Mouse (Mus musculus) forebrain, postnatal 0 days (tissue): Measurements from ENCODE around the gene H2afv. TPM values are rescaled to one million over a fixed set of nuclear protein-coding genes. Genes with fewer than 3 reads are reported as not detected.
"Not testable (repeated sequence)": the region's sequence is repeated elsewhere in the genome, so short reads cannot be mapped to it uniquely, and the experiment has no call there.

Experiments
- ATAC-seq: fragments of 200-750 bp; cut with Nextera tagmentation; 2 replicates; pipeline ENCODE4 v1.8.0; 2017; ENCODE audit warnings: mild to moderate bottlenecking, moderate library complexity
- DNase-seq: peaks from one replicate; pipeline ENCODE4 v3.0.0-alpha.2; 2015
- H3K27ac ChIP-seq: fragments of 300-500 bp; sonication (generic); 2 replicates; pipeline ENCODE4 v1.5.1; 2014; ENCODE audit warnings: low read depth, mild to moderate bottlenecking, antibody characterized with exemption, low read length, moderate library complexity, mixed read lengths
- H3K27me3 ChIP-seq: fragments of 300-500 bp; sonication (generic); 2 replicates; pipeline ENCODE4 v1.6.1; 2014; ENCODE audit warnings: mild to moderate bottlenecking, low read length, mixed read lengths; ENCODE audit not compliant: insufficient read depth
- H3K36me3 ChIP-seq: fragments of 300-500 bp; sonication (generic); 2 replicates; pipeline ENCODE4 v1.6.1; 2014; ENCODE audit warnings: mild to moderate bottlenecking, moderate library complexity; ENCODE audit not compliant: insufficient read depth
- H3K4me1 ChIP-seq: fragments of 300-500 bp; sonication (generic); 2 replicates; pipeline ENCODE4 v1.6.1; 2014; ENCODE audit warnings: antibody characterized with exemption; ENCODE audit not compliant: insufficient read depth
- H3K4me2 ChIP-seq: fragments of 300-500 bp; sonication (generic); 2 replicates; pipeline ENCODE4 v1.6.1; 2014; ENCODE audit warnings: low read depth, mild to moderate bottlenecking, moderate library complexity
- H3K4me3 ChIP-seq: fragments of 300-500 bp; sonication (generic); 2 replicates; pipeline ENCODE4 v1.5.1; 2014; ENCODE audit warnings: low read depth, low read length, mixed read lengths
- H3K9ac ChIP-seq: fragments of 300-500 bp; sonication (generic); 2 replicates; pipeline ENCODE4 v1.6.1; 2014; ENCODE audit warnings: mild to moderate bottlenecking
- H3K9me3 ChIP-seq: fragments of 300-500 bp; sonication (generic); 2 replicates; pipeline ENCODE4 v1.6.1; 2016; ENCODE audit warnings: low read length
- CTCF ChIP-seq: sonication (generic); IDR thresholded peaks from 2 replicates; pipeline ENCODE4 v1.5.1; 2016; ENCODE audit warnings: antibody characterized with exemption, control low read depth, low read depth
- WGBS: fragments of 180-500 bp; shearing (Covaris S2); extraction: QIAGEN DNeasy Blood & Tissue Kit; methylation state at CpG from one replicate; pipeline ENCODE4 v1.1.7; 2014; 5-methylcytosine and 5-hydroxymethylcytosine counted together
- polyA plus RNA-seq: library from polyadenylated mRNA; unstranded; fragments of >200 nt; fragmentation: Nextera tagmentation; extraction: Ambion mirVana; gene quantifications from 2 replicates; pipeline ENCODE4 v1.2.1, GENCODE M21; 2015
- total RNA-seq: library from RNA; depleted of rRNA; stranded (reverse); fragments of >200 nt; gene quantifications from 2 replicates; pipeline ENCODE4 v1.2.3, GENCODE M21; 2014

H2afv gene
- total and polyA plus RNA-seq, 2 experiments from 2014 or later: 55.3 to 185 TPM

DNA sequence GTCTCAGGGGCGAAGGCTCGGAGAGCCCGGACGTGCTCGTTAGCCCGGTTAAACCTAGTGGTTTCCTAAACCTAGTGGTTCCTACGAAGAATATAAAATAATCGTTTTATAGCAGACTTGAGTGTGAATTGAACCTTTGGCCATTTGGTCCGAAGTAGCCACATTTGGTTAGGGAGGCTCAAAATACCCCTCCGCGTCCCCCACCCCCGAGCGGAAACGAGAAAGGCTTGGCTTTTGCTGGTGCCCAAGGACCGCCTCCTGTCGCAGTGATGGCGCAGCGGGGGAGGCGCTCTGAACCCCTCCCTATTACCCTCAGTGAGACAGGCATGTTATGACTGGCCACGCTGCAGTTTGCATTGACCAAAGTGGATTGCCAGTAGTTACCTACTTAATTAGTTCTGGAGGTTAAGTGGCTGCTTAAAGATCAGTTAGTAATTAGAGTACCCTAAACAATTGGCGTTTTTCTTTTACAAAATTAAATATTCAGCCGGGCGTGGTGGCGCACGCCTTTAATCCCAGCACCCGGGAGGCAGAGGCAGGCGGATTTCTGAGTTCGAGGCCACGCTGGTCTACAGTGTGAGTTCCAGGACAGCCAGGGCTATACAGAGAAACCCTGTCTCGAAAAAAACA lies 27.7 kb downstream of the H2afv start:
- Histone ChIP-seq H3K27me3 (no peaks in the 10 kb centered on the region), H3K9me3 (no peaks in the 10 kb centered on the region), H3K27ac (peak overlapping the region; percentile 99), H3K36me3 (peaks cover 24% of the 10 kb centered on the region), H3K4me2 (peak overlapping the region; percentile 82), H3K4me3 (peak overlapping the region; percentile 94), H3K9ac (peak overlapping the region; percentile 99), H3K4me1 (0 out of 2 replicates have a peak, but pooled peaks cover 14% of the 10 kb centered on the region)
- TF ChIP-seq CTCF: no peak
- peak; percentile 85 for DNase-seq
- ATAC-seq: peak; percentile 64
- under 1% methylated on average over 30 of the region's 30 CpGs for WGBS

DNA sequence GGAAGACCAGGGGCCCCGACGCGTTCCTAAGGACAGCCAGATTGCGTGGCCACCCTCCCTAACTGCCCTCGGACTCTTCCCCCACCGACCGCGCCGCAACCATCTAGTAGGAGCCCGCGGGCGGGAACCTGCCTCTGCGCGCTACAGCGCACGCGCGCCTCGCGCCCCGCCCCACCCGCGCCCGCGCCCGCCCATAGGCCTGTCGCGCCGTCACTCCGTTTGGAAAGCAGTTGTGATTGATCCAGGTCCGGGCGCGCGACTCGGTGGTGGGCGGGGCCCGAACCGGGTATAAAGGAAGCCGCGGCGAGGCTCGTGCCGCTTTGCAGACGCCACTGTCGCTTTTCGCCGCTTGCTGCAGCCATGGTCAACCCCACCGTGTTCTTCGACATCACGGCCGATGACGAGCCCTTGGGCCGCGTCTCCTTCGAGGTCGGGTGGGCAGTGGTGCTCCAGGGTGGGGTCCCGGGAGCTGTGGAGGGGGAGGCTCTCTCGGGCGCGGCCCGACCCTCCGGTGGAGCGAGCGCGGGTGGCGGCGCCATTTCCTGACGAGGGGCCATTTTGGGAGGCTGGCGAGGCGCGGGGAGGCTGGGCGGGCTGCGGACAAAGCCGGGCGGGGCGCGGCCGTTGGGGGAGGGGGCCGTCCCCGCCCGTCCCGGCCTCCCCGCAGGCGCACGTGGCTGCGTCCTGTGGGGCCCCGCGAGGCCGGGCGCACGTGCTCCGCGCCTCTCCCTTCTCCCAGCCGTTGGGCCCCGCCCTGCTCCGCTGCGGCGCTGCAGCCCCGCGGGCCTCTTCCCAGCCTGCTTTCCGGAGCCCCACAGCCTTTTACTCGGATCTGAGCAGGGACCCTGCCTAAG lies 28.5 kb downstream of the H2afv start:
- peak; percentile 94 for ATAC-seq
- Histone ChIP-seq H3K9ac (peak overlapping the region; percentile 99), H3K36me3 (peaks cover 20% of the 10 kb centered on the region), H3K4me1 (0 out of 2 replicates have a peak, but pooled peaks cover 14% of the 10 kb centered on the region), H3K27me3 (no peaks in the 10 kb centered on the region), H3K9me3 (no peaks in the 10 kb centered on the region), H3K27ac (peak overlapping the region; percentile 99), H3K4me2 (peak overlapping the region; percentile 82), H3K4me3 (peak overlapping the region; percentile 94)
- no peak for TF ChIP-seq CTCF
- 1% methylated on average over 100 of the region's 102 CpGs for WGBS
- peak; percentile 97 for DNase-seq

DNA sequence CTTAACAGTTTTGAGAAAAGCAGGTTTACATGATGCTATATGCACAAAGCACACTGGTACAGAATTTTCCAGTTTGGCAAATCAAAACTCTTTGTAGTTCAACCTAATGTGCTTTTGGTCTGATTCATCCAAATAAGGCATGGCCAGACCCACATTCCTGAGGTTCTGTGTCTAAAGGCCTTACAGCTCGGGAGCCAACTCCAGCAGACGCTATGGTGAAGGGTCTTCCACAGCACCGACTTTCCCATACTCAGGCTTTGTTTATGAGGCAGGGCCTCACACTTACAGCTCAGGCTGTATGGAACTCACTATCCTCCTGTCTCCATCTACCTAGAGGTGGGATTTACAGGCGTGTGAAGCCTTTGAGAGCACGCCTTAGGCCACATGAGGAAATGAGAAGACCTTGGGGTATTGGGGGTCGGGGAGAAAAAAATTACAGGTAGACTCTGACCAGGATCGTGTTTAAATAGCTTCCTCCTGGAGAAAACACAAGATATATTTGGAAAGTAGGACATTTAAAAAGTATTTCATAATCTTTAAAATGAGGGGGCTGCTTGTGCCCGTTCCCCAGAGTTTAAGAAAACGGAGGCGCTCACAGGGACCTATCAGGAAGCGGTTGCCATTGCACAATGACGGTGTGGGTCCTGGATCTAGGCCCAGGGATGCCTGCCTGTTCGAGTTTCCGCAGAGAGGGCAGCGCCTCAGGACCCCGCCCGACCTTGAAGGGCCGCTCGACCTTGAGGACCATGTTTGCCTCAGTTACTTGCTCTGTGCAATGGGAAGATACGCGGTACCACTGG lies 29.3 kb downstream of the H2afv start, which contains the start of gene Ppia:
TSS of gene Ppia (plus strand) at position 693 of the 800 bp plus-strand sequence.
- H3K4me3 ChIP-seq: peak within 1 kb of the TSS; percentile 94
- peak within 1 kb of the TSS; percentile 99 for H3K27ac ChIP-seq
- peaks cover 12% of the 10 kb centered on the region for H3K36me3 ChIP-seq
- H3K4me2 ChIP-seq: peak within 1 kb of the TSS; percentile 82
- no peaks in the 10 kb centered on the region for H3K27me3 ChIP-seq
- no peak for TF ChIP-seq CTCF
- peak; percentile 20 for ATAC-seq
- H3K9ac ChIP-seq: peak within 1 kb of the TSS; percentile 99
- 0 out of 2 replicates have a peak, but pooled peaks cover 14% of the 10 kb centered on the region for H3K4me1 ChIP-seq
- H3K9me3 ChIP-seq: no peaks in the 10 kb centered on the region
- peak; percentile 33 for DNase-seq
- WGBS: 13% methylated on average over 21 of the region's 21 CpGs

DNA sequence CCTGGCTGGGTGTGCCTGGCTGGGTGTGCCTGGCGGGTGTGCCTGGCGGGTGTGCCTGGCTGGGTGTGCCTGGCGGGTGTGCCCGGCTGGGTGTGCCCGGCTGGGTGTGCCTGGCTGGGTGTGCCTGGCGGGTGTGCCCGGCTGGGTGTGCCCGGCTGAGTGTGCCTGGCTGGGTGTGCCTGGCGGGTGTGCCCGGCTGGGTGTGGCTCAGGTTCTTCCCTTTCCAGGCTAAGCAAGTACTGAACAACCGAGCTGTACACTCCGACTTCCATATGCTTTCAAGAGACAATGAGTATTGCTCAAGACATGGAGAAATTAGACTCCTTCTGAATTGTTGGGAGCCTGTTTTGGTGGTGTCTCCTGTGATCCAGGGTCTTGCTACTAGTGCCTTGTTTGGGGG lies 31.0 kb downstream of the H2afv start:
- H3K27me3 ChIP-seq: no peaks in the 10 kb centered on the region
- H3K4me3 ChIP-seq: no peak overlapping the region
- H3K36me3 ChIP-seq: 0 out of 2 replicates have a peak, but pooled peaks cover under 1% of the 10 kb centered on the region
- TF ChIP-seq CTCF: no peak
- no peak overlapping the region for H3K9ac ChIP-seq
- no peak overlapping the region for H3K4me2 ChIP-seq
- 0 out of 2 replicates have a peak, but pooled peaks cover 14% of the 10 kb centered on the region for H3K4me1 ChIP-seq
- ATAC-seq (no peak), DNase-seq (no peak)
- no peaks in the 10 kb centered on the region for H3K9me3 ChIP-seq
- H3K27ac ChIP-seq: no peak overlapping the region
- WGBS: 96% methylated on average over 10 of the region's 12 CpGs

DNA sequence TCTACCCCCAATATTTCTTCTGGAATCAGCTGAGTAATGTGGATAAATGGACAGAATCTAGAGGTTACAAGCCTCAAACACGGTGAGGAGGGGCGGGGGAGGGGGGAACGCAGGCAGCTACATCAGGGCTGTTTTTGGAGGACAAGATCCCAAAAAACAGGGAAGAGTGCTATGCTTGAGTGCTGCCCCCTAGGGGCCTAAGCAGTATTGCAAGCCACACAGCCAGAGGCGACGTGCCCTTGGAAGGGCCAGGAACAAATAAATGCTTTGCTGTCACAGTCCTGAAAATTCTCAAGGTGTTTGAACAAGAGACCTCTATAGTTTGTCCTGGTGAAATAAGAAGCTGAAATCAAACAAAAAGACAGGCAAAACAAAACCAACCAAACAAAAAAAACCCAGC lies 32.6 kb downstream of the H2afv start:
- Histone ChIP-seq H3K27ac (no peak overlapping the region), H3K9me3 (no peaks in the 10 kb centered on the region), H3K9ac (no peak overlapping the region), H3K27me3 (no peaks in the 10 kb centered on the region), H3K4me3 (no peak overlapping the region), H3K4me2 (no peak overlapping the region), H3K4me1 (0 out of 2 replicates have a peak, but pooled peaks cover 7% of the 10 kb centered on the region), H3K36me3 (no peaks in the 10 kb centered on the region)
- ATAC-seq (no peak), DNase-seq (peak; percentile 80)
- TF ChIP-seq CTCF: peak; percentile 85
- 3% methylated on average over 5 of the region's 5 CpGs for WGBS

DNA sequence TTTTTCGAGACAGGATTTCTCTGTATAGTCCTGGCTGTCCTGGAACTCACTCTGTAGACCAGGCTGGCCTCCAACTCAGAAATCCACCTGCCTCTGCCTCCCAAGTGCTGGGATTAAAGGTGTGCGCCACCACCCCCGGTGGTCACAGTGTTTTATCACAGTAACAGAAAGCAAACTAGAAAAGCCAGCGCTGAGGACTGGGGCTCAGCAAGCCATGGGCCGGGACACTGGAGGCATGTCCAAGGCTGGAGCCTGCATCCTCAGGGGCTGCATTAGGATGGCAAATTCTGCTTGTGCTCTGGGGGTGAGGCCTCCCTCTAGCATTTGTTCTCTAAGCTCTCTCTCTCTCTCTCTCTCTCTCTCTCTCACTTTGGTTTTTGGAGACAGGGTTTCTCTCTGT lies 33.5 kb downstream of the H2afv start:
- not testable (repeated sequence) for H3K9me3 ChIP-seq, H3K27me3 ChIP-seq, H3K4me3 ChIP-seq, H3K4me2 ChIP-seq, H3K4me1 ChIP-seq, H3K9ac ChIP-seq, H3K36me3 ChIP-seq, ATAC-seq, DNase-seq, H3K27ac ChIP-seq
- 90% methylated on average over 5 of the region's 5 CpGs for WGBS
